Comparison of ENCODE assay signal across 10 mouse cellular contexts in genomic region chr5:118386126-118386525, GRCm38 (mm10).
DNase-seq lines count a peak whose midpoint lies in the region; ATAC-seq lines count a peak whose summit lies in the region.
"Had no signal": no experiment of that assay in that cellular context is flagged by ENCODE, and none has a peak within 500 bp of the region (broad histone marks: within the 10 kb centered on the region; RNA-seq: fewer than 3 reads in every experiment).

No protein-coding gene starts in this region.

- 66% methylated on average over 4 of the region's 4 CpGs for WGBS in kidney, embryonic 15.5 days
- WGBS in stomach, embryonic 15.5 days: 68% methylated on average over 4 of the region's 4 CpGs
- 69% methylated on average over 4 of the region's 4 CpGs for WGBS in midbrain, embryonic 16.5 days

- H3K4me3 ChIP-seq in kidney, embryonic 15.5 days (replicated peaks): no peak overlapping the region
- H3K4me3 ChIP-seq in stomach, embryonic 15.5 days (replicated peaks): no peak overlapping the region
- no peak overlapping the region for H3K4me3 ChIP-seq in midbrain, embryonic 16.5 days (ENCODE audit: low read depth, low read length)
- H3K4me3 ChIP-seq: embryonic facial prominence, embryonic 13.5 days; layer of hippocampus, adult 2 months had no signal

- no peak overlapping the region for H3K4me2 ChIP-seq in kidney, embryonic 15.5 days
- no peak overlapping the region for H3K4me2 ChIP-seq in stomach, embryonic 15.5 days
- H3K4me2 ChIP-seq in midbrain, embryonic 16.5 days (ENCODE audit: low read length): no peak overlapping the region
- H3K4me2 ChIP-seq: embryonic facial prominence, embryonic 13.5 days had no signal

- H3K9me3 ChIP-seq in kidney, embryonic 15.5 days (replicated peaks): peaks cover 9% of the 10 kb centered on the region
- H3K9me3 ChIP-seq in stomach, embryonic 15.5 days: peaks cover 3% of the 10 kb centered on the region; the same call in 1 of the 2 replicates
- no peaks in the 10 kb centered on the region for H3K9me3 ChIP-seq in midbrain, embryonic 16.5 days (replicated peaks; ENCODE audit: control insufficient read depth, low read length, poor library complexity, severe bottlenecking)

- no peaks in the 10 kb centered on the region for H3K36me3 ChIP-seq in kidney, embryonic 15.5 days
- no peaks in the 10 kb centered on the region for H3K36me3 ChIP-seq in stomach, embryonic 15.5 days
- H3K36me3 ChIP-seq in midbrain, embryonic 16.5 days (ENCODE audit: control insufficient read depth, insufficient read depth, low read length): no peaks in the 10 kb centered on the region
- H3K36me3 ChIP-seq: embryonic facial prominence, embryonic 13.5 days had no signal

- peak; percentile 19 to 62 for DNase-seq in adrenal gland, adult (ENCODE audit: inconsistent age in 2 of 2, low spot score in 1 of 2)
- no peak for DNase-seq in adrenal gland, postnatal 4 days (ENCODE audit: low spot score in 2 of 2)
- DNase-seq in right cerebral cortex, adult 18-20 months: peak; percentile 46
- no peak for DNase-seq in right cerebral cortex, postnatal 4 days
- no peak for DNase-seq in layer of hippocampus, postnatal 25 days (ENCODE audit: extremely low spot score in 1 of 2, low spot score in 1 of 2)

- no peak for ATAC-seq in kidney, embryonic 15.5 days (replicated peaks; ENCODE audit: low FRiP score)
- no peak for ATAC-seq in stomach, embryonic 15.5 days (ENCODE audit: insufficient read depth, low FRiP score, low read depth)
- no peak for ATAC-seq in midbrain, embryonic 16.5 days

- H3K9ac ChIP-seq in kidney, embryonic 15.5 days: no peak overlapping the region
- no peak overlapping the region for H3K9ac ChIP-seq in stomach, embryonic 15.5 days
- H3K9ac ChIP-seq in midbrain, embryonic 16.5 days (ENCODE audit: low read depth, low read length): no peak overlapping the region
- H3K9ac ChIP-seq: embryonic facial prominence, embryonic 13.5 days had no signal

- H3K27me3 ChIP-seq in kidney, embryonic 15.5 days: peaks cover 15% of the 10 kb centered on the region
- H3K27me3 ChIP-seq in stomach, embryonic 15.5 days (replicated peaks): no peaks in the 10 kb centered on the region
- no peaks in the 10 kb centered on the region for H3K27me3 ChIP-seq in midbrain, embryonic 16.5 days (ENCODE audit: control insufficient read depth, insufficient read depth, low read depth, low read length)
- H3K27me3 ChIP-seq: embryonic facial prominence, embryonic 13.5 days had no signal

- peaks cover 14% of the 10 kb centered on the region for H3K4me1 ChIP-seq in kidney, embryonic 15.5 days
- H3K4me1 ChIP-seq in stomach, embryonic 15.5 days: peaks cover 12% of the 10 kb centered on the region; the same call in 1 of the 2 replicates
- H3K4me1 ChIP-seq in midbrain, embryonic 16.5 days (ENCODE audit: control insufficient read depth, insufficient read depth, low read length): no peaks in the 10 kb centered on the region

- peak overlapping the region; percentile 3; the same call in 1 of the 2 replicates for H3K27ac ChIP-seq in kidney, embryonic 15.5 days
- peak overlapping the region; percentile 38; the same call in 1 of the 2 replicates for H3K27ac ChIP-seq in stomach, embryonic 15.5 days
- H3K27ac ChIP-seq in midbrain, embryonic 16.5 days (ENCODE audit: low read length): no peak overlapping the region
- H3K27ac ChIP-seq: embryonic facial prominence, embryonic 13.5 days; layer of hippocampus, adult 2 months had no signal

Comparison
In these comparisons a context has a peak if more than half of its experiments do, and no peak if none do; other contexts are left out.
1. DNase-seq: peak in adrenal gland, adult (2 of 2) and right cerebral cortex, adult 18-20 months (single experiment); none in adrenal gland, postnatal 4 days (0 of 2), right cerebral cortex, postnatal 4 days (single experiment) and layer of hippocampus, postnatal 25 days (0 of 2).